Mouse (Mus musculus): Measurements from ENCODE around the gene Gm8947. TPM values are rescaled to one million over a fixed set of nuclear protein-coding genes. Genes with fewer than 3 reads are reported as not detected.
"Not testable (repeated sequence)": the region's sequence is repeated elsewhere in the genome, so short reads cannot be mapped to it uniquely, and the experiment has no call there.

The Gm8947 gene
- polyA plus RNA-seq, 1 experiment from 2014 or later = not detected

GRCm38 (mm10) chr1:151186879-151187424 lies 5.2 kb upstream of the Gm8947 start:
- not testable (repeated sequence) for H3K9me3 ChIP-seq (ENCODE audit: control insufficient read depth, low read length); H3K36me3 ChIP-seq (ENCODE audit: control insufficient read depth, insufficient read depth, low read length); H3K27ac ChIP-seq (replicated peaks in 1 of 2; ENCODE audit: control insufficient read depth in 1 of 2, insufficient read depth in 1 of 2, low read depth in 2 of 2, low read length in 2 of 2); ATAC-seq (ENCODE audit: insufficient number of reproducible peaks, insufficient read depth, low FRiP score, low read depth); H3K4me2 ChIP-seq (ENCODE audit: low read length); H3K27me3 ChIP-seq (ENCODE audit: control insufficient read depth, insufficient read depth, low read length); H3K9ac ChIP-seq (ENCODE audit: low read length); H3K4me1 ChIP-seq (ENCODE audit: control insufficient read depth in 2 of 2, insufficient read depth in 2 of 2, low read length in 2 of 2); H3K4me3 ChIP-seq (ENCODE audit: control insufficient read depth in 1 of 2, insufficient read depth in 1 of 2, low read depth in 1 of 2, low read length in 2 of 2)
- 44% methylated on average over 4 of the region's 4 CpGs for WGBS

- WGBS = 85% methylated on average over 4 of the region's 4 CpGs
- H3K36me3 ChIP-seq (ENCODE audit: control insufficient read depth, insufficient read depth, low read length) = no peaks in the 10 kb centered on the region
- no peaks in the 10 kb centered on the region for H3K4me1 ChIP-seq (ENCODE audit: control insufficient read depth in 2 of 2, insufficient read depth in 2 of 2, low read length in 2 of 2)
- H3K9me3 ChIP-seq (ENCODE audit: control insufficient read depth, low read length) = no peaks in the 10 kb centered on the region
- H3K27me3 ChIP-seq (ENCODE audit: control insufficient read depth, insufficient read depth, low read length) = no peaks in the 10 kb centered on the region
- H3K9ac ChIP-seq (ENCODE audit: low read length) = no peak overlapping the region
- H3K4me2 ChIP-seq (ENCODE audit: low read length) = no peak overlapping the region
- H3K4me3 ChIP-seq (ENCODE audit: control insufficient read depth in 1 of 2, insufficient read depth in 1 of 2, low read depth in 1 of 2, low read length in 2 of 2) = no peak overlapping the region
- no peak overlapping the region for H3K27ac ChIP-seq (replicated peaks in 1 of 2; ENCODE audit: control insufficient read depth in 1 of 2, insufficient read depth in 1 of 2, low read depth in 2 of 2, low read length in 2 of 2)
- ATAC-seq (ENCODE audit: insufficient number of reproducible peaks, insufficient read depth, low FRiP score, low read depth) = no peak
Measured at GRCm38 (mm10) chr1:151188469-151188868, 3.7 kb upstream of the Gm8947 start.

- not testable (repeated sequence) for H3K27me3 ChIP-seq (ENCODE audit: control insufficient read depth, insufficient read depth, low read length); H3K36me3 ChIP-seq (ENCODE audit: control insufficient read depth, insufficient read depth, low read length); H3K4me2 ChIP-seq (ENCODE audit: low read length); H3K27ac ChIP-seq (replicated peaks in 1 of 2; ENCODE audit: control insufficient read depth in 1 of 2, insufficient read depth in 1 of 2, low read depth in 2 of 2, low read length in 2 of 2); ATAC-seq (ENCODE audit: insufficient number of reproducible peaks, insufficient read depth, low FRiP score, low read depth); H3K9me3 ChIP-seq (ENCODE audit: control insufficient read depth, low read length); H3K9ac ChIP-seq (ENCODE audit: low read length); H3K4me3 ChIP-seq (ENCODE audit: control insufficient read depth in 1 of 2, insufficient read depth in 1 of 2, low read depth in 1 of 2, low read length in 2 of 2); H3K4me1 ChIP-seq (ENCODE audit: control insufficient read depth in 2 of 2, insufficient read depth in 2 of 2, low read length in 2 of 2)
- WGBS = 91% methylated on average over 15 of the region's 15 CpGs
Measured at GRCm38 (mm10) chr1:151192739-151193138, 563 bp downstream of the Gm8947 start.

DNA sequence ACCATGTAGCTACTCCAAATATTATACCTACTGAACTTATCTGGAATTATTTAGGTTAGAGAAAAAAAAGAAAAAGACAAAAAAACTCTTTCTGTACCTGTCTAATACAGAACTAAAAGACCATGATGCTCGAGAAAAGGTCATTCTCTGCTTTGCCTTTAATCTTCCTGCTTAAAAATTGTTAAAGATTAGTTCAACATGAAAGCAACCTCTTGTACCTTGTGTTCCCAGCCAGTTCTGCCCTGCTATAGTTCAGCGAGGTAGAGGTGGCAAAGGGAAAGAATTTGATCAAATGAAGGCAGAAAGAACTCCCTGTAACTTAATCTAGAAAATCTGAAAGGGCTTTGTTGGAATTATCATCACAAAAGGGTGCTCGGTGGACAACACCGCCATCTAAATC lies 3.8 kb downstream of the Gm8947 start:
- not testable (repeated sequence) for H3K27me3 ChIP-seq (ENCODE audit: control insufficient read depth, insufficient read depth, low read length); H3K4me2 ChIP-seq (ENCODE audit: low read length); H3K4me3 ChIP-seq (ENCODE audit: control insufficient read depth in 1 of 2, insufficient read depth in 1 of 2, low read depth in 1 of 2, low read length in 2 of 2); ATAC-seq (ENCODE audit: insufficient number of reproducible peaks, insufficient read depth, low FRiP score, low read depth); H3K36me3 ChIP-seq (ENCODE audit: control insufficient read depth, insufficient read depth, low read length); H3K9me3 ChIP-seq (ENCODE audit: control insufficient read depth, low read length); H3K27ac ChIP-seq (replicated peaks in 1 of 2; ENCODE audit: control insufficient read depth in 1 of 2, insufficient read depth in 1 of 2, low read depth in 2 of 2, low read length in 2 of 2); H3K9ac ChIP-seq (ENCODE audit: low read length); H3K4me1 ChIP-seq (ENCODE audit: control insufficient read depth in 2 of 2, insufficient read depth in 2 of 2, low read length in 2 of 2)
- WGBS = 76% methylated on average over 4 of the region's 4 CpGs

DNA sequence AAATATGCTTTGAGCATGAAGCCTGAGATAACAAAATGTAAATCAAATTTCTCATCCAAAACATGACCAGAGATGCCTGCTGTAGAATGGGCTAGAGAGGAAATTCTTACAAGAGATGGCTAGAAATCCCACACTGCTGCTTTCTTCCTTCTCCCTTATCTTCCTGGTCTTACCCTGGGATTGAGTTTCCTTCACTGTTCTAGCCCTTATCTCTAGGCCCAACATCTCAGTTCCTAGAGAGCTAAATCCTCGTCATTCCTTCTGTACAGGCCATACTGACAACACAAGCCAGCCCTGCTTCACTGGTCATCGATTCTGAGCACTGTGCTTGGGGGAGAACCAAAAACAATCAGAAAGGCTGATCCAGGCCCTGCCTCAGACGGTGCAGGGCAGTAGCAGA lies 4.5 kb downstream of the Gm8947 start:
- H3K27me3 ChIP-seq (ENCODE audit: control insufficient read depth, insufficient read depth, low read length); ATAC-seq (ENCODE audit: insufficient number of reproducible peaks, insufficient read depth, low FRiP score, low read depth); H3K9ac ChIP-seq (ENCODE audit: low read length); H3K27ac ChIP-seq (replicated peaks in 1 of 2; ENCODE audit: control insufficient read depth in 1 of 2, insufficient read depth in 1 of 2, low read depth in 2 of 2, low read length in 2 of 2); H3K4me1 ChIP-seq (ENCODE audit: control insufficient read depth in 2 of 2, insufficient read depth in 2 of 2, low read length in 2 of 2); H3K36me3 ChIP-seq (ENCODE audit: control insufficient read depth, insufficient read depth, low read length); H3K4me3 ChIP-seq (ENCODE audit: control insufficient read depth in 1 of 2, insufficient read depth in 1 of 2, low read depth in 1 of 2, low read length in 2 of 2); H3K4me2 ChIP-seq (ENCODE audit: low read length); H3K9me3 ChIP-seq (ENCODE audit: control insufficient read depth, low read length): not testable (repeated sequence)
- 45% methylated on average over 3 of the region's 3 CpGs for WGBS

- not testable (repeated sequence) for H3K4me2 ChIP-seq (ENCODE audit: low read length); H3K36me3 ChIP-seq (ENCODE audit: control insufficient read depth, insufficient read depth, low read length); H3K9ac ChIP-seq (ENCODE audit: low read length); H3K9me3 ChIP-seq (ENCODE audit: control insufficient read depth, low read length); ATAC-seq (ENCODE audit: insufficient number of reproducible peaks, insufficient read depth, low FRiP score, low read depth); H3K4me3 ChIP-seq (ENCODE audit: control insufficient read depth in 1 of 2, insufficient read depth in 1 of 2, low read depth in 1 of 2, low read length in 2 of 2); H3K4me1 ChIP-seq (ENCODE audit: control insufficient read depth in 2 of 2, insufficient read depth in 2 of 2, low read length in 2 of 2); H3K27me3 ChIP-seq (ENCODE audit: control insufficient read depth, insufficient read depth, low read length); H3K27ac ChIP-seq (replicated peaks in 1 of 2; ENCODE audit: control insufficient read depth in 1 of 2, insufficient read depth in 1 of 2, low read depth in 2 of 2, low read length in 2 of 2)
- 77% methylated on average over 1 of the region's 4 CpGs for WGBS
Measured at GRCm38 (mm10) chr1:151198120-151198519, 5.9 kb downstream of the Gm8947 start, which contains the start of gene Gm47995. Gene Gm47995 (plus strand): TSS chr1:151198448.

DNA sequence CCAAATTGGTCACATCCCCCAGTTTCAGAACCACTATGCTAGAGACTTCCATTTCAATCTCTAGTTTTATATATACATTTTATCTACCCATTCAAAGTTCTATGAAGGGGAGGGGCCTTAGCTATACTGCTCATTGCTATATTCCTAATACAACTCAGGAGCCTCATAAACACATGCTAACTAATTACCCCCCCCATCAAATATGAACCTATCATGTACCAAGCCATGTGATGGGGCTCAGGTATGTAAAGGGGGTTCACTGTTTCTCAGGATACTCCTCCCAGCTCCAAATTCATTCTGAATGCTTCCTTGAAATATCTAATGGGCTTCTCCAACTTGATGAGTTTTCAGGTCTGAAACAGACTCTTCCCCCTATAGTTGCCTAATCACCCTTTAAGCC lies 8.4 kb downstream of the Gm8947 start:
- H3K36me3 ChIP-seq (ENCODE audit: control insufficient read depth, insufficient read depth, low read length); H3K27me3 ChIP-seq (ENCODE audit: control insufficient read depth, insufficient read depth, low read length); H3K4me3 ChIP-seq (ENCODE audit: control insufficient read depth in 1 of 2, insufficient read depth in 1 of 2, low read depth in 1 of 2, low read length in 2 of 2); H3K4me1 ChIP-seq (ENCODE audit: control insufficient read depth in 2 of 2, insufficient read depth in 2 of 2, low read length in 2 of 2); H3K27ac ChIP-seq (replicated peaks in 1 of 2; ENCODE audit: control insufficient read depth in 1 of 2, insufficient read depth in 1 of 2, low read depth in 2 of 2, low read length in 2 of 2); H3K9ac ChIP-seq (ENCODE audit: low read length); ATAC-seq (ENCODE audit: insufficient number of reproducible peaks, insufficient read depth, low FRiP score, low read depth); H3K9me3 ChIP-seq (ENCODE audit: control insufficient read depth, low read length); H3K4me2 ChIP-seq (ENCODE audit: low read length): not testable (repeated sequence)

DNA sequence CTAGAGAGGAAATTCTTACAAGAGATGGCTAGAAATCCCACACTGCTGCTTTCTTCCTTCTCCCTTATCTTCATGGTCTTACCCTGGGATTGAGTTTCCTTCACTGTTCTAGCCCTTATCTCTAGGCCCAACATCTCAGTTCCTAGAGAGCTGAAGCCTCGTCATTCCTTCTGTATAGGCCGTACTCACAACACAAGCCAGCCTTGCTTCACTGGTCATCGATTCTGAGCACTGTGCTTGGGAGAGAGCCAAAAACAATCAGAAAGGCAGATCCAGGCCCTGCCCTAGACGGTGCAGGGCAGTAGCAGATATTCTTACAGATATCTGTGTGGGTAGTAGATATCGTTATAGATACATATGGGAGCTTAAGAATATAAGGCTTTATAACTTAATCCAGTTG lies 10.6 kb downstream of the Gm8947 start:
- not testable (repeated sequence) for H3K36me3 ChIP-seq (ENCODE audit: control insufficient read depth, insufficient read depth, low read length); H3K27me3 ChIP-seq (ENCODE audit: control insufficient read depth, insufficient read depth, low read length); H3K4me2 ChIP-seq (ENCODE audit: low read length); ATAC-seq (ENCODE audit: insufficient number of reproducible peaks, insufficient read depth, low FRiP score, low read depth); H3K9me3 ChIP-seq (ENCODE audit: control insufficient read depth, low read length); H3K27ac ChIP-seq (replicated peaks in 1 of 2; ENCODE audit: control insufficient read depth in 1 of 2, insufficient read depth in 1 of 2, low read depth in 2 of 2, low read length in 2 of 2); H3K4me1 ChIP-seq (ENCODE audit: control insufficient read depth in 2 of 2, insufficient read depth in 2 of 2, low read length in 2 of 2); H3K4me3 ChIP-seq (ENCODE audit: control insufficient read depth in 1 of 2, insufficient read depth in 1 of 2, low read depth in 1 of 2, low read length in 2 of 2); H3K9ac ChIP-seq (ENCODE audit: low read length)
- 47% methylated on average over 3 of the region's 5 CpGs for WGBS

All from heart, embryonic 14.5 days (tissue).